In the genomic region with DNA sequence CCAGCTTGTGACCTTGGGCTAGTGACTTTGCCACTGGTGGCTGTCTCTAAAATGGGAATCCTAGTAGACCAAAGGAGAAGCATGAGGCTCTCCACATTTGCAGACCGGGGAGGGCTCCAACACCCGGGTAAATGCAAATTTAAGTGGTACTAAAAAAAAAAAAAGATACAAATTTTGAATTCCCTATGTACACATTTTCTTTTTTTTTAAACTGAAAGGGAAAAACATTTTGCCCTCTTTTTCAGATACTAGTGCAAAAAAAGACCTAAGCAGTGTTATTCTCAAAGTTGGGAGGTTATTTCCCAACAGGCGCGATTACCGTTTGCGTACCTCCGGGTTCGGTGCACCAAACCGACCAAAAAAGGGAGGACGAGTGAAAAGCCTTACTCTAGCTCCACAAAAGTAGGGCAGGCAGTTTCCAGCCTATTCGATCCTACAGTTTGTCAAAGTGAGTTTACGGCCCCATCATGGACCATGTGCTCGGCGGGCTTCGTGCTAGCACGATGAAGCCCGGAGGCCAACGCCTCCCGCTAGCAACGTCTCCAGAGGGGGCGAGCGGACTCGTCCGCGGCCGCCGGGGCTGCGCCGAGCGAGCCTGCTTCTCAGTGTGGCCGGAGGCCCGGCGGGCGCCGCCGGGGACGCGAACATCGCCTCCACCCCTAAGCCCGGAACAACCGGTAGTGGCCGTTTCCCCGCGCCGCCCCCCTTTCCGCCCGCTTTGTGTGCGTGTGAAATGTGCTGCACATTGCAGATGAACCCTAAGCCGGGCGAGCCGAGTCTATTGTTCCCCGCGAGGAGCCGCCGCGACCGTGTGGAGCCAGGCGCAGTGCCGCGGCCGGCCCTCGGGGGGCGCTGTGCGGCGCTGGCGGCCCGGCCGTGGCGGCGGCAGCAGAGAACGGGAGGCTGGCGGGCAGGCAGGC, we compare ENCODE assay signal across 8 mouse cellular contexts. TPM values are rescaled to one million over a fixed set of nuclear protein-coding genes. Genes with fewer than 3 reads are reported as not detected.
DNase-seq lines count a peak whose midpoint lies in the region; ATAC-seq and TF ChIP-seq lines count a peak whose summit lies in the region.

No protein-coding gene starts in this region.

- H3K27me3 ChIP-seq in G1E (ENCODE audit: insufficient read depth, low read length) = no peaks in the 10 kb centered on the region
- no peaks in the 10 kb centered on the region for H3K27me3 ChIP-seq in cerebellum, adult 2 months (ENCODE audit: control insufficient read depth, insufficient read depth, low read length)
- no peaks in the 10 kb centered on the region for H3K27me3 ChIP-seq in forebrain, postnatal 0 days (ENCODE audit: insufficient read depth, low read length)
- H3K27me3 ChIP-seq in lung, embryonic 15.5 days = no peaks in the 10 kb centered on the region

- no peaks in the 10 kb centered on the region for H3K9me3 ChIP-seq in G1E (replicated peaks)
- H3K9me3 ChIP-seq in forebrain, postnatal 0 days (ENCODE audit: low read length) = no peaks in the 10 kb centered on the region
- H3K9me3 ChIP-seq in lung, embryonic 15.5 days = no peaks in the 10 kb centered on the region

- H3K9ac ChIP-seq in forebrain, postnatal 0 days = peak overlapping the region; percentile 93
- H3K9ac ChIP-seq in lung, embryonic 15.5 days = peak overlapping the region; percentile 99

- peaks cover 15% of the 10 kb centered on the region for H3K36me3 ChIP-seq in G1E (replicated peaks)
- H3K36me3 ChIP-seq in forebrain, postnatal 0 days (ENCODE audit: insufficient read depth) = no peaks in the 10 kb centered on the region
- H3K36me3 ChIP-seq in lung, embryonic 15.5 days = no peaks in the 10 kb centered on the region; the same call in 1 of the 2 replicates

- H3K27ac ChIP-seq in cerebellum, adult 2 months (ENCODE audit: insufficient read depth, low read length) = peak overlapping the region; percentile 99
- H3K27ac ChIP-seq in forebrain, postnatal 0 days (ENCODE audit: low read depth, low read length) = peak overlapping the region; percentile 100
- peak overlapping the region; percentile 100 for H3K27ac ChIP-seq in lung, embryonic 15.5 days
- peak overlapping the region; percentile 97 for H3K27ac ChIP-seq in olfactory bulb, adult 2 months (ENCODE audit: insufficient read depth, low read depth, low read length)

- peak; percentile 85 for DNase-seq in G1E (ENCODE audit: low spot score)
- DNase-seq in cerebellum, adult 2 months = peak; percentile 95
- peak; percentile 94 for DNase-seq in forebrain, postnatal 0 days
- peak; percentile 96 for DNase-seq in heart, postnatal 4 days
- DNase-seq in layer of hippocampus, adult 9-10 months (ENCODE audit: low spot score) = peak; percentile 75
- DNase-seq in thymus, adult 18-20 months = peak; percentile 93 to 94

- peak overlapping the region; percentile 78 for H3K4me2 ChIP-seq in forebrain, postnatal 0 days (ENCODE audit: low read depth)
- peak overlapping the region; percentile 77 for H3K4me2 ChIP-seq in lung, embryonic 15.5 days

- H3K4me3 ChIP-seq in G1E (ENCODE audit: low read depth, low read length) = peak overlapping the region; percentile 92
- H3K4me3 ChIP-seq in cerebellum, adult 2 months (replicated peaks; ENCODE audit: insufficient read depth, low read depth, low read length) = peak overlapping the region; percentile 98
- peak overlapping the region; percentile 97 for H3K4me3 ChIP-seq in forebrain, postnatal 0 days (ENCODE audit: low read depth, low read length)
- H3K4me3 ChIP-seq in lung, embryonic 15.5 days = peak overlapping the region; percentile 93
- peak overlapping the region; percentile 95 for H3K4me3 ChIP-seq in olfactory bulb, adult 2 months (ENCODE audit: insufficient read depth, low read depth, low read length)

- peak; percentile 15; the same call in 1 of the 2 replicates for TF ChIP-seq POLR2A in cerebellum, adult 2 months (IDR thresholded peaks at IDR 0.05; ENCODE audit: borderline replicate concordance, insufficient read depth, low read length)
- TF ChIP-seq POLR2A in olfactory bulb, adult 2 months (IDR thresholded peaks at IDR 0.05; ENCODE audit: insufficient read depth, low read depth, low read length) = peak; percentile 50; the same call in 1 of the 2 replicates

- TF ChIP-seq CTCF in G1E (IDR thresholded peaks at IDR 0.05; ENCODE audit: low read depth, low read length) = peak; percentile 44; the same call in 1 of the 2 replicates
- peak; percentile 57 for TF ChIP-seq CTCF in cerebellum, adult 2 months (IDR thresholded peaks at IDR 0.05; ENCODE audit: borderline replicate concordance, insufficient read depth, low read depth, low read length)
- peak; percentile 66 for TF ChIP-seq CTCF in forebrain, postnatal 0 days (IDR thresholded peaks at IDR 0.05; ENCODE audit: low read depth)
- TF ChIP-seq CTCF in olfactory bulb, adult 2 months (IDR thresholded peaks at IDR 0.05; ENCODE audit: insufficient read depth, low read depth, low read length) = peak; percentile 84

- WGBS in cerebellum, adult 2 months = under 1% methylated on average over 71 of the region's 72 CpGs
- under 1% methylated on average over 71 of the region's 72 CpGs for WGBS in forebrain, postnatal 0 days
- under 1% methylated on average over 70 of the region's 72 CpGs for WGBS in lung, embryonic 15.5 days
- 4% methylated on average over 69 of the region's 72 CpGs for WGBS in olfactory bulb, adult 2 months

- H3K4me1 ChIP-seq in G1E (ENCODE audit: insufficient read depth, low read depth, low read length) = peaks cover 36% of the 10 kb centered on the region
- peaks cover 2% of the 10 kb centered on the region; the same call in 1 of the 2 replicates for H3K4me1 ChIP-seq in cerebellum, adult 2 months (ENCODE audit: control insufficient read depth, insufficient read depth, low read length)
- H3K4me1 ChIP-seq in forebrain, postnatal 0 days (ENCODE audit: insufficient read depth) = peaks cover 22% of the 10 kb centered on the region; the same call in 1 of the 2 replicates
- peaks cover 29% of the 10 kb centered on the region for H3K4me1 ChIP-seq in lung, embryonic 15.5 days
- H3K4me1 ChIP-seq in olfactory bulb, adult 2 months (ENCODE audit: control insufficient read depth, insufficient read depth, low read length) = peaks cover 3% of the 10 kb centered on the region; the same call in 1 of the 2 replicates

- ATAC-seq in G1E (ENCODE audit: extremely low read depth, insufficient number of reproducible peaks, low FRiP score, poor library complexity, severe bottlenecking) = peak; percentile 38
- ATAC-seq in forebrain, postnatal 0 days = peak; percentile 84
- ATAC-seq in lung, embryonic 15.5 days (ENCODE audit: borderline replicate concordance, extremely low read depth, low FRiP score, low TSS enrichment) = peak; percentile 67

RNA-seq across cellular contexts. Expression of a gene that starts 1.0 kb away (rescaled TPM):
- total RNA-seq in G1E (2014; fragmentation: Nextera tagmentation) = 95.3 and 100 TPM in 2 replicates
- 45.8 and 48.7 TPM in 2 replicates for total RNA-seq in G1E (2017)
- 15.8 and 16.0 TPM in 2 replicates for polyA plus RNA-seq in G1E (2012)
- 17.6 and 18.1 TPM in 2 replicates for polyA plus RNA-seq in cerebellum, adult 2 months (2012; rRNA removed)
- 32.2 and 49.9 TPM in 2 replicates for total RNA-seq in forebrain, postnatal 0 days (2014; rRNA removed)
- 7.8 and 10.7 TPM in 2 replicates for polyA plus RNA-seq in forebrain, postnatal 0 days (2015; fragmentation: Nextera tagmentation; extraction: Ambion mirVana)
- 10 to 100 TPM; 42.9 to 47.6 TPM for total RNA-seq in heart, postnatal 4 days (2021)
- 20.8 and 21.7 TPM in 2 replicates for polyA plus RNA-seq in lung, embryonic 15.5 days (2015; fragmentation: Nextera tagmentation; extraction: Ambion mirVana)
- polyA plus RNA-seq in olfactory bulb, adult 2 months (2012; ENCODE audit: insufficient read depth, insufficient read length, low replicate concordance, missing spikeins) = 35.6 TPM in 1 of 2 replicates, not detected in the other

Comparison
In these comparisons a context has a peak if more than half of its experiments do, and no peak if none do; other contexts are left out.
1. Peak in every context shown above with its lines: DNase-seq, ATAC-seq, H3K4me3 ChIP-seq and H3K27ac ChIP-seq.